Mouse (Mus musculus): ENCODE results near the gene Syt14. TPM values are rescaled to one million over a fixed set of nuclear protein-coding genes. Genes with fewer than 3 reads are reported as not detected.

Syt14 gene
- polyA plus RNA-seq, 3 experiments from 2014 or later = not detected

GRCm38 (mm10) chr1:192986481-192986880 lies 49.1 kb downstream of the Syt14 start:
- ATAC-seq = no peak

GRCm38 (mm10) chr1:192984333-192984732 lies 51.2 kb downstream of the Syt14 start:
- ATAC-seq = no peak

- no peak for ATAC-seq
Measured at GRCm38 (mm10) chr1:192981658-192982057, 53.9 kb downstream of the Syt14 start.

- no peak for ATAC-seq
Measured at GRCm38 (mm10) chr1:192981120-192981519, 54.5 kb downstream of the Syt14 start.

GRCm38 (mm10) chr1:192962323-192962722 lies 73.3 kb downstream of the Syt14 start:
- ATAC-seq = no peak

- ATAC-seq = no peak
Measured at GRCm38 (mm10) chr1:192947839-192948173, 87.8 kb downstream of the Syt14 start.

GRCm38 (mm10) chr1:192947170-192947838 lies 88.3 kb downstream of the Syt14 start:
- no peak for ATAC-seq

GRCm38 (mm10) chr1:192939033-192939432 lies 96.5 kb downstream of the Syt14 start:
- ATAC-seq = no peak

GRCm38 (mm10) chr1:192937956-192938355 lies 97.6 kb downstream of the Syt14 start:
- ATAC-seq = no peak

GRCm38 (mm10) chr1:192931797-192932196 lies 103.8 kb downstream of the Syt14 start:
- ATAC-seq = no peak

GRCm38 (mm10) chr1:192912101-192912728 lies 123.4 kb downstream of the Syt14 start:
- no peak for ATAC-seq

- no peak for ATAC-seq
Measured at GRCm38 (mm10) chr1:192901516-192901915, 134.1 kb downstream of the Syt14 start.

GRCm38 (mm10) chr1:192900913-192901312 lies 134.7 kb downstream of the Syt14 start:
- ATAC-seq = no peak

- no peak for ATAC-seq
Measured at GRCm38 (mm10) chr1:192898742-192899141, 136.8 kb downstream of the Syt14 start.

GRCm38 (mm10) chr1:192897218-192897617 lies 138.4 kb downstream of the Syt14 start:
- ATAC-seq = no peak

- ATAC-seq = no peak
Measured at GRCm38 (mm10) chr1:192896076-192896475, 139.5 kb downstream of the Syt14 start.

GRCm38 (mm10) chr1:192890716-192891115 lies 144.9 kb downstream of the Syt14 start:
- ATAC-seq = no peak

GRCm38 (mm10) chr1:192882617-192883295 lies 152.8 kb downstream of the Syt14 start:
- no peak for ATAC-seq

GRCm38 (mm10) chr1:192880130-192880529 lies 155.4 kb downstream of the Syt14 start:
- no peak for ATAC-seq

- ATAC-seq = no peak
Measured at GRCm38 (mm10) chr1:192879086-192879580, 156.4 kb downstream of the Syt14 start.

GRCm38 (mm10) chr1:192872841-192873240 lies 162.7 kb downstream of the Syt14 start:
- ATAC-seq = no peak

GRCm38 (mm10) chr1:192869761-192870160 lies 165.8 kb downstream of the Syt14 start:
- ATAC-seq = no peak

- no peak for ATAC-seq
Measured at GRCm38 (mm10) chr1:192864440-192864839, 171.1 kb downstream of the Syt14 start.

Data from inflammation-experienced regulatory T-cells, adult 6 months (primary cell).